Mouse (Mus musculus): ENCODE measurements around the gene Tmem259. TPM values are rescaled to one million over a fixed set of nuclear protein-coding genes. Genes with fewer than 3 reads are reported as not detected.

Gene Tmem259
- polyA plus RNA-seq, 1 experiment from 2014 or later, result 20.3 TPM

GRCm38 (mm10) chr10:79977324-79977723 lies 6.8 kb downstream of the Tmem259 start:
- Histone ChIP-seq H3K9me3 (ENCODE audit: control insufficient read depth, low read length) (no peaks in the 10 kb centered on the region), H3K9ac (ENCODE audit: low read length) (no peak overlapping the region), H3K4me3 (ENCODE audit: control insufficient read depth in 1 of 2, insufficient read depth in 1 of 2, low read depth in 1 of 2, low read length in 2 of 2) (no peak overlapping the region), H3K27ac (replicated peaks in 1 of 2; ENCODE audit: control insufficient read depth in 1 of 2, insufficient read depth in 1 of 2, low read depth in 2 of 2, low read length in 2 of 2) (no peak overlapping the region), H3K4me1 (ENCODE audit: control insufficient read depth in 2 of 2, insufficient read depth in 2 of 2, low read length in 2 of 2) (peaks cover 5 to 17% of the 10 kb centered on the region in 2 experiments; a peak in 3 of 4 replicates), H3K36me3 (ENCODE audit: control insufficient read depth, insufficient read depth, low read length) (peaks cover 54% of the 10 kb centered on the region), H3K27me3 (ENCODE audit: control insufficient read depth, insufficient read depth, low read length) (peaks cover 4% of the 10 kb centered on the region; the same call in 1 of the 2 replicates), H3K4me2 (ENCODE audit: low read length) (no peak overlapping the region)
- 86% methylated on average over 28 of the region's 28 CpGs for WGBS
- ATAC-seq (ENCODE audit: insufficient number of reproducible peaks, insufficient read depth, low FRiP score, low read depth), result no peak

- no peak overlapping the region for H3K27ac ChIP-seq (replicated peaks in 1 of 2; ENCODE audit: control insufficient read depth in 1 of 2, insufficient read depth in 1 of 2, low read depth in 2 of 2, low read length in 2 of 2)
- peaks cover 9% of the 10 kb centered on the region; the same call in 1 of the 2 replicates for H3K27me3 ChIP-seq (ENCODE audit: control insufficient read depth, insufficient read depth, low read length)
- no peak overlapping the region for H3K4me3 ChIP-seq (ENCODE audit: control insufficient read depth in 1 of 2, insufficient read depth in 1 of 2, low read depth in 1 of 2, low read length in 2 of 2)
- 86% methylated on average over 36 of the region's 36 CpGs for WGBS
- ATAC-seq (ENCODE audit: insufficient number of reproducible peaks, insufficient read depth, low FRiP score, low read depth), result no peak
- H3K9me3 ChIP-seq (ENCODE audit: control insufficient read depth, low read length), result no peaks in the 10 kb centered on the region
- peaks cover 52% of the 10 kb centered on the region for H3K36me3 ChIP-seq (ENCODE audit: control insufficient read depth, insufficient read depth, low read length)
- H3K4me2 ChIP-seq (ENCODE audit: low read length), result no peak overlapping the region
- peaks cover 5 to 15% of the 10 kb centered on the region in 2 experiments; a peak in 2 of 4 replicates for H3K4me1 ChIP-seq (ENCODE audit: control insufficient read depth in 2 of 2, insufficient read depth in 2 of 2, low read length in 2 of 2)
- H3K9ac ChIP-seq (ENCODE audit: low read length), result no peak overlapping the region
These were observed 7.4 kb downstream of the Tmem259 start for GRCm38 (mm10) chr10:79976722-79977107.

GRCm38 (mm10) chr10:79976071-79976721 lies 7.9 kb downstream of the Tmem259 start:
- Histone ChIP-seq H3K27me3 (ENCODE audit: control insufficient read depth, insufficient read depth, low read length) (peaks cover 10% of the 10 kb centered on the region; the same call in 1 of the 2 replicates), H3K27ac (replicated peaks in 1 of 2; ENCODE audit: control insufficient read depth in 1 of 2, insufficient read depth in 1 of 2, low read depth in 2 of 2, low read length in 2 of 2) (no peak overlapping the region), H3K4me3 (ENCODE audit: control insufficient read depth in 1 of 2, insufficient read depth in 1 of 2, low read depth in 1 of 2, low read length in 2 of 2) (no peak overlapping the region), H3K9me3 (ENCODE audit: control insufficient read depth, low read length) (no peaks in the 10 kb centered on the region), H3K4me1 (ENCODE audit: control insufficient read depth in 2 of 2, insufficient read depth in 2 of 2, low read length in 2 of 2) (peaks cover 5 to 13% of the 10 kb centered on the region in 2 experiments; a peak in 2 of 4 replicates), H3K4me2 (ENCODE audit: low read length) (no peak overlapping the region), H3K9ac (ENCODE audit: low read length) (no peak overlapping the region), H3K36me3 (ENCODE audit: control insufficient read depth, insufficient read depth, low read length) (peaks cover 49% of the 10 kb centered on the region)
- ATAC-seq (ENCODE audit: insufficient number of reproducible peaks, insufficient read depth, low FRiP score, low read depth), result no peak
- 85% methylated on average over 28 of the region's 28 CpGs for WGBS

- H3K4me3 ChIP-seq (ENCODE audit: control insufficient read depth in 1 of 2, insufficient read depth in 1 of 2, low read depth in 1 of 2, low read length in 2 of 2), result no peak overlapping the region
- no peak overlapping the region for H3K9ac ChIP-seq (ENCODE audit: low read length)
- peaks cover 20% of the 10 kb centered on the region for H3K27me3 ChIP-seq (ENCODE audit: control insufficient read depth, insufficient read depth, low read length)
- 92% methylated on average over 8 of the region's 8 CpGs for WGBS
- no peak overlapping the region for H3K27ac ChIP-seq (replicated peaks in 1 of 2; ENCODE audit: control insufficient read depth in 1 of 2, insufficient read depth in 1 of 2, low read depth in 2 of 2, low read length in 2 of 2)
- no peak for ATAC-seq (ENCODE audit: insufficient number of reproducible peaks, insufficient read depth, low FRiP score, low read depth)
- peaks cover 2 to 15% of the 10 kb centered on the region in 2 experiments; a peak in 3 of 4 replicates for H3K4me1 ChIP-seq (ENCODE audit: control insufficient read depth in 2 of 2, insufficient read depth in 2 of 2, low read length in 2 of 2)
- no peaks in the 10 kb centered on the region for H3K9me3 ChIP-seq (ENCODE audit: control insufficient read depth, low read length)
- peaks cover 48% of the 10 kb centered on the region for H3K36me3 ChIP-seq (ENCODE audit: control insufficient read depth, insufficient read depth, low read length)
- no peak overlapping the region for H3K4me2 ChIP-seq (ENCODE audit: low read length)
These were observed 9.5 kb downstream of the Tmem259 start for GRCm38 (mm10) chr10:79974668-79975067.

- H3K36me3 ChIP-seq (ENCODE audit: control insufficient read depth, insufficient read depth, low read length), result peaks cover 42% of the 10 kb centered on the region
- WGBS, result 90% methylated on average over 21 of the region's 21 CpGs
- no peaks in the 10 kb centered on the region for H3K9me3 ChIP-seq (ENCODE audit: control insufficient read depth, low read length)
- H3K27me3 ChIP-seq (ENCODE audit: control insufficient read depth, insufficient read depth, low read length), result peaks cover 20% of the 10 kb centered on the region
- peaks cover 2 to 12% of the 10 kb centered on the region in 2 experiments; a peak in 3 of 4 replicates for H3K4me1 ChIP-seq (ENCODE audit: control insufficient read depth in 2 of 2, insufficient read depth in 2 of 2, low read length in 2 of 2)
- 0 out of 2 replicates have a peak, but pooled peaks have one; percentile 3 for ATAC-seq (ENCODE audit: insufficient number of reproducible peaks, insufficient read depth, low FRiP score, low read depth)
- H3K27ac ChIP-seq (replicated peaks in 1 of 2; ENCODE audit: control insufficient read depth in 1 of 2, insufficient read depth in 1 of 2, low read depth in 2 of 2, low read length in 2 of 2), result no peak overlapping the region
- H3K9ac ChIP-seq (ENCODE audit: low read length), result no peak overlapping the region
- H3K4me2 ChIP-seq (ENCODE audit: low read length), result no peak overlapping the region
- no peak overlapping the region for H3K4me3 ChIP-seq (ENCODE audit: control insufficient read depth in 1 of 2, insufficient read depth in 1 of 2, low read depth in 1 of 2, low read length in 2 of 2)
These were observed 10.0 kb downstream of the Tmem259 start for GRCm38 (mm10) chr10:79974087-79974486.

GRCm38 (mm10) chr10:79972831-79973230 lies 11.3 kb downstream of the Tmem259 start:
- no peak for ATAC-seq (ENCODE audit: insufficient number of reproducible peaks, insufficient read depth, low FRiP score, low read depth)
- Histone ChIP-seq H3K4me3 (ENCODE audit: control insufficient read depth in 1 of 2, insufficient read depth in 1 of 2, low read depth in 1 of 2, low read length in 2 of 2) (no peak overlapping the region), H3K4me1 (ENCODE audit: control insufficient read depth in 2 of 2, insufficient read depth in 2 of 2, low read length in 2 of 2) (peaks cover 2 to 12% of the 10 kb centered on the region in 2 experiments; a peak in 3 of 4 replicates), H3K9me3 (ENCODE audit: control insufficient read depth, low read length) (no peaks in the 10 kb centered on the region), H3K27me3 (ENCODE audit: control insufficient read depth, insufficient read depth, low read length) (peaks cover 20% of the 10 kb centered on the region), H3K4me2 (ENCODE audit: low read length) (no peak overlapping the region), H3K9ac (ENCODE audit: low read length) (no peak overlapping the region; the same call in 1 of the 2 replicates), H3K27ac (replicated peaks in 1 of 2; ENCODE audit: control insufficient read depth in 1 of 2, insufficient read depth in 1 of 2, low read depth in 2 of 2, low read length in 2 of 2) (no peak overlapping the region), H3K36me3 (ENCODE audit: control insufficient read depth, insufficient read depth, low read length) (peaks cover 34% of the 10 kb centered on the region)
- WGBS, result 44% methylated on average over 14 of the region's 14 CpGs

GRCm38 (mm10) chr10:79971183-79971497 lies 13.0 kb downstream of the Tmem259 start:
- Histone ChIP-seq H3K4me2 (ENCODE audit: low read length) (peak overlapping the region; percentile 82), H3K36me3 (ENCODE audit: control insufficient read depth, insufficient read depth, low read length) (peaks cover 34% of the 10 kb centered on the region), H3K9ac (ENCODE audit: low read length) (peak overlapping the region; percentile 59), H3K4me1 (ENCODE audit: control insufficient read depth in 2 of 2, insufficient read depth in 2 of 2, low read length in 2 of 2) (peaks cover 2 to 12% of the 10 kb centered on the region in 2 experiments; a peak in 3 of 4 replicates), H3K4me3 (ENCODE audit: control insufficient read depth in 1 of 2, insufficient read depth in 1 of 2, low read depth in 1 of 2, low read length in 2 of 2) (peak overlapping the region; percentile 40 to 46), H3K27ac (replicated peaks in 1 of 2; ENCODE audit: control insufficient read depth in 1 of 2, insufficient read depth in 1 of 2, low read depth in 2 of 2, low read length in 2 of 2) (no peak overlapping the region), H3K27me3 (ENCODE audit: control insufficient read depth, insufficient read depth, low read length) (peaks cover 20% of the 10 kb centered on the region), H3K9me3 (ENCODE audit: control insufficient read depth, low read length) (no peaks in the 10 kb centered on the region)
- ATAC-seq (ENCODE audit: insufficient number of reproducible peaks, insufficient read depth, low FRiP score, low read depth), result no peak
- WGBS, result 3% methylated on average over 21 of the region's 21 CpGs

Measured in heart, embryonic 14.5 days (tissue).